Mouse (Mus musculus): Measurements from ENCODE around the gene Gtpbp1.

GRCm38 (mm10) chr15:79681973-79682372 is 8.7 kb upstream of the Gtpbp1 start:
- TF ChIP-seq CTCF (IDR thresholded peaks at IDR 0.05; ENCODE audit: borderline replicate concordance, insufficient read depth, low read length) (no peak), POLR2A (IDR thresholded peaks at IDR 0.05; ENCODE audit: low read depth, low read length) (no peak)

All from embryonic fibroblast, embryonic 13.5 days (primary cell).